Mouse (Mus musculus): Measurements from ENCODE around the gene Kcnj4. TPM values are rescaled to one million over a fixed set of nuclear protein-coding genes. Genes with fewer than 3 reads are reported as not detected.

Gene Kcnj4
- polyA plus RNA-seq, 1 experiment, result 0.30 TPM

DNA sequence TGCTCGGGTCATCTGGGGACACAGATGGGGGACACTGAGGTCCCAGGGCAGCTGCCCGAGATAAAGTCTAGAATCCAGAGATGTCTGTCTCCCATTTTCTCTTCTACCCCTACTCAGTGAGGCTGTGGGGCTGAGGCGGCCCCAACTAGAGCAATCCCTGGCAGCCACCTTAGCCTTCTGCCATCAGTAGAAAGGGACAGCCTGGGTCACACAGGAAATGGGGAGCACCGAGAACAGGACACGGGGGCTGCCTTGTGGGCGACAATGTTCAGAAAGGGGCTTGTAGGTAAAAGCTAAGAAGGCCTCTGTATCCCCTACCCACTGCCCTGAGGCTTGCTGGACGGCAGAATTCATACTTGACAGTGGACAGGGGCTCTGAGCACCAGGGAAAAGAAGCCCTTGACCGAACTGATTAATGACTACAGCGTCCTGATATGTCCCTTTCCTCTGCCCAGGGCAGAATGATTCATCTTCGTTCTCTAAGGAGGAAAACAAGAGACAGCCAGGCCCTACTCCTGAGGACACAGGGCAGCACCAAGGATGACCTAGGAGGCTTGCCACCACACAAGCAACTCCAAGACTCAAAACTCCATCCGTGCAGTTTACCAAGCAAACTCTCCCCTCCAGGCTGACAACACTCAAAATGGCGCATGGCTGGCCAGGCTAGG is 67.4 kb downstream of the Kcnj4 start:
- no peak for DNase-seq (ENCODE audit: low read depth)
- TF ChIP-seq CTCF (IDR thresholded peaks at IDR 0.05; ENCODE audit: borderline replicate concordance, extremely low read depth, insufficient read depth, insufficient read length) (no peak), POLR2A (IDR thresholded peaks at IDR 0.05; ENCODE audit: borderline replicate concordance, extremely low read depth, insufficient read depth, insufficient read length, poor library complexity, severe bottlenecking) (no peak)

DNA sequence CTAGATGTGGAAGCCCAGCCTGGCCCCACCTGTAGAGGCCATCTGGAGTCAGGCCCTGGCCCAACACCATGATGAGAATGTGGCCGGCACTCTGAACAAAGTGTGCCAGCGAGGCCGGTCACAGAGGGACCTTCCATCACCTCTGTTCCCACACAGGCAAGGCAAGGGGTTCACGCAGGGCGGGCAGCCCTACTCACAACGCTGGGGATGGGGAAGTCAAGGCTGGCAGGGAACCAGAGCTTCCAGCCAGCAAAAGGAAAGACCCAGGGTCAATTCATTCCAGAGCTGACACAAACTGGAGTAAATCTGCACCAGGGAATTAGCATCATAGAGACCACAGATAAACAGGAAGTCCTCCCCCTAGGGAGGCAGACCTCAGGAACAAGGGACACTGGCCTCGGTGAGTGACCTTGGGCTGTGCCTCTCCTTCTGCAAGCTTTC is 68.5 kb downstream of the Kcnj4 start:
- DNase-seq (ENCODE audit: low read depth), result no peak
- no peak for TF ChIP-seq CTCF (IDR thresholded peaks at IDR 0.05; ENCODE audit: borderline replicate concordance, extremely low read depth, insufficient read depth, insufficient read length)
- no peak for TF ChIP-seq POLR2A (IDR thresholded peaks at IDR 0.05; ENCODE audit: borderline replicate concordance, extremely low read depth, insufficient read depth, insufficient read length, poor library complexity, severe bottlenecking)

DNA sequence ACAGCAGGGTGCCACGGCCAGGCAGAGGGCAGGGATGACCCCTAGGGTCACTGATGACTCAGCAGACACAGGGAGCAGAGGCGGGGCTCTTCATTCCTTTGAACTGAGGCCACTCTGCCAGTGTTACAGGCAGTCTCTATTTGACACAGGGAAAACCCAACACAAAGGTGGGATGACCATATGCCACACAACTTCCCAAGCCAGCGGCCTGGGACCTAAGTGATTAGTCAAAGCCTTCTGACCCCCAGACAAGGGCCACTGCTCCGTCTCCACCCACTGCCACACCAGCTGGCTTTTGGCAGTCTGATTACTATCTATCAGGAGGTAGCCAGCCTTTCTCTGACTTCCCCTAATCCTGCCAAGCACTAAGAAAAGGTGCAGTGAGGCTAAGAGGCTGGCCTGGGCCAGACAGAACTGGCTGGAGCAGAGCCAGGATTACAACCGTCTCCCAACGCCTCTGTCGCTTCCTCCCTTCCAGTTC is 69.8 kb downstream of the Kcnj4 start:
- peak; percentile 40 for DNase-seq (ENCODE audit: low read depth)
- TF ChIP-seq POLR2A (IDR thresholded peaks at IDR 0.05; ENCODE audit: borderline replicate concordance, extremely low read depth, insufficient read depth, insufficient read length, poor library complexity, severe bottlenecking) (no peak), CTCF (IDR thresholded peaks at IDR 0.05; ENCODE audit: borderline replicate concordance, extremely low read depth, insufficient read depth, insufficient read length) (no peak)

Other genes with a start within 250 kb of the Kcnj4 start
- 1.8 and 2.9 TPM in 2 replicates for gene Baiap2l2, start 219.7 kb downstream of the Kcnj4 start, polyA plus RNA-seq (2012; rRNA removed)
- 98.9 and 153 TPM in 2 replicates for gene Pla2g6, start 176.9 kb downstream of the Kcnj4 start, polyA plus RNA-seq (2012; rRNA removed)
- 1.8 and 2.6 TPM in 2 replicates for gene Maff, start 158.6 kb downstream of the Kcnj4 start, polyA plus RNA-seq (2012; rRNA removed)
- gene Tmem184b, start 101.7 kb downstream of the Kcnj4 start, polyA plus RNA-seq (2012; rRNA removed), result 52.3 and 70.7 TPM in 2 replicates
- 403 and 452 TPM in 2 replicates for gene Csnk1e, start 49.7 kb downstream of the Kcnj4 start, polyA plus RNA-seq (2012; rRNA removed)
- gene Kdelr3, start 11.2 kb upstream of the Kcnj4 start, polyA plus RNA-seq (2012; rRNA removed), result 8.7 and 11.3 TPM in 2 replicates
- 721 and 963 TPM in 2 replicates for gene Ddx17, start 41.5 kb upstream of the Kcnj4 start, polyA plus RNA-seq (2012; rRNA removed)
- 4.0 and 5.0 TPM in 2 replicates for gene Dmc1, start 99.9 kb upstream of the Kcnj4 start, polyA plus RNA-seq (2012; rRNA removed)
- gene Fam227a, start 153.7 kb upstream of the Kcnj4 start, polyA plus RNA-seq (2012; rRNA removed), result 33.7 and 33.9 TPM in 2 replicates
- gene Cby1, start 154.0 kb upstream of the Kcnj4 start, polyA plus RNA-seq (2012; rRNA removed), result 29.4 and 31.5 TPM in 2 replicates
- 114 and 142 TPM in 2 replicates for gene Tomm22, start 165.6 kb upstream of the Kcnj4 start, polyA plus RNA-seq (2012; rRNA removed)
- gene Josd1, start 182.7 kb upstream of the Kcnj4 start, polyA plus RNA-seq (2012; rRNA removed), result 34.9 and 37.4 TPM in 2 replicates
- 41.2 and 61.0 TPM in 2 replicates for gene Gtpbp1, start 185.6 kb upstream of the Kcnj4 start, polyA plus RNA-seq (2012; rRNA removed)
- gene Sun2, start 237.3 kb upstream of the Kcnj4 start, polyA plus RNA-seq (2012; rRNA removed), result 46.5 and 47.9 TPM in 2 replicates